8 mouse cellular contexts compared by ENCODE assay signal in genomic region chr9:44418519-44419385, GRCm38 (mm10). TPM values are rescaled to one million over a fixed set of nuclear protein-coding genes. Genes with fewer than 3 reads are reported as not detected.
DNase-seq lines count a peak whose midpoint lies in the region; ATAC-seq and TF ChIP-seq lines count a peak whose summit lies in the region.

Gene Ccdc84, minus strand, starts transcription at chr9:44418569.

- H3K9ac ChIP-seq in liver, embryonic 12.5 days = peak within 1 kb of the TSS; percentile 93
- H3K9ac ChIP-seq in stomach, postnatal 0 days (ENCODE audit: low read length) = peak within 1 kb of the TSS; percentile 85

- H3K27me3 ChIP-seq in erythroblast, embryonic 14.5 days (ENCODE audit: control insufficient read depth) = no peaks in the 10 kb centered on the region
- H3K27me3 ChIP-seq in hindbrain, embryonic 10.5 days (ENCODE audit: insufficient read depth, poor library complexity, severe bottlenecking) = no peaks in the 10 kb centered on the region
- H3K27me3 ChIP-seq in liver, embryonic 12.5 days (replicated peaks) = no peaks in the 10 kb centered on the region
- H3K27me3 ChIP-seq in stomach, postnatal 0 days (ENCODE audit: control insufficient read depth, insufficient read depth, low read length) = no peaks in the 10 kb centered on the region

- TF ChIP-seq EP300 in stomach, postnatal 0 days (optimal IDR thresholded peaks at IDR 0.05) = no peak

- DNase-seq in urinary bladder, adult 2 months (ENCODE audit: low spot score) = no peak
- DNase-seq in urinary bladder, postnatal 14 days (ENCODE audit: low spot score) = no peak
- DNase-seq in hindbrain, embryonic 10.5 days (ENCODE audit: low spot score) = no peak
- DNase-seq in stomach, postnatal 0 days (ENCODE audit: low spot score) = no peak
- DNase-seq in Muller cell, postnatal 12 days (ENCODE audit: inconsistent ontology term) = no peak

- no peak for ATAC-seq in erythroblast, adult 5-6 weeks (replicated peaks; ENCODE audit: low FRiP score, poor library complexity, severe bottlenecking)
- no peak for ATAC-seq in liver, embryonic 12.5 days
- no peak for ATAC-seq in stomach, postnatal 0 days (ENCODE audit: low FRiP score, low TSS enrichment)

- WGBS in hindbrain, embryonic 10.5 days = 81% methylated on average over 14 of the region's 14 CpGs
- 65% methylated on average over 14 of the region's 14 CpGs for WGBS in liver, embryonic 12.5 days (ENCODE audit: insufficient replicate concordance)
- 70% methylated on average over 14 of the region's 14 CpGs for WGBS in stomach, postnatal 0 days

- peaks cover 31% of the 10 kb centered on the region for H3K4me1 ChIP-seq in erythroblast, embryonic 14.5 days (ENCODE audit: control insufficient read depth)
- H3K4me1 ChIP-seq in hindbrain, embryonic 10.5 days (replicated peaks) = peaks cover 14% of the 10 kb centered on the region
- H3K4me1 ChIP-seq in liver, embryonic 12.5 days = peaks cover 20% of the 10 kb centered on the region
- peaks cover 4% of the 10 kb centered on the region; the same call in 1 of the 2 replicates for H3K4me1 ChIP-seq in stomach, postnatal 0 days (replicated peaks; ENCODE audit: control insufficient read depth, insufficient read depth)

- H3K9me3 ChIP-seq in erythroblast, embryonic 14.5 days (ENCODE audit: control insufficient read depth, low read length) = no peaks in the 10 kb centered on the region
- H3K9me3 ChIP-seq in hindbrain, embryonic 10.5 days = 0 out of 2 replicates have a peak, but pooled peaks cover 5% of the 10 kb centered on the region
- H3K9me3 ChIP-seq in liver, embryonic 12.5 days (replicated peaks) = no peaks in the 10 kb centered on the region
- H3K9me3 ChIP-seq in stomach, postnatal 0 days (ENCODE audit: control insufficient read depth, low read length) = no peaks in the 10 kb centered on the region

- H3K36me3 ChIP-seq in erythroblast, embryonic 14.5 days (ENCODE audit: control insufficient read depth) = peaks cover 25% of the 10 kb centered on the region
- H3K36me3 ChIP-seq in hindbrain, embryonic 10.5 days = peaks cover 24% of the 10 kb centered on the region
- H3K36me3 ChIP-seq in liver, embryonic 12.5 days = peaks cover 26% of the 10 kb centered on the region
- no peaks in the 10 kb centered on the region; the same call in 1 of the 2 replicates for H3K36me3 ChIP-seq in stomach, postnatal 0 days (ENCODE audit: control insufficient read depth, insufficient read depth, low read length)

- H3K4me3 ChIP-seq in erythroblast, embryonic 14.5 days (replicated peaks) = peak within 1 kb of the TSS; percentile 78
- H3K4me3 ChIP-seq in hindbrain, embryonic 10.5 days = peak within 1 kb of the TSS; percentile 85
- H3K4me3 ChIP-seq in liver, embryonic 12.5 days = peak within 1 kb of the TSS; percentile 95
- peak within 1 kb of the TSS; percentile 81 for H3K4me3 ChIP-seq in stomach, postnatal 0 days (ENCODE audit: low read depth, low read length)

- H3K4me2 ChIP-seq in liver, embryonic 12.5 days = peak within 1 kb of the TSS; percentile 90
- peak within 1 kb of the TSS; percentile 96 for H3K4me2 ChIP-seq in stomach, postnatal 0 days (replicated peaks; ENCODE audit: low read depth)

- H3K27ac ChIP-seq in hindbrain, embryonic 10.5 days = peak within 1 kb of the TSS; percentile 92
- H3K27ac ChIP-seq in liver, embryonic 12.5 days = peak within 1 kb of the TSS; percentile 85
- H3K27ac ChIP-seq in stomach, postnatal 0 days (replicated peaks) = peak within 1 kb of the TSS; percentile 70

- no peak for TF ChIP-seq CTCF in stomach, postnatal 0 days (IDR thresholded peaks at IDR 0.05; ENCODE audit: low read depth)

RNA-seq across cellular contexts. Expression of gene Ccdc84, which starts in this region (rescaled TPM):
- polyA plus RNA-seq in erythroblast, embryonic 14.5 days (2012) = 1.1 and 1.5 TPM in 2 replicates
- 3.8 and 18.8 TPM in 2 replicates for total RNA-seq in erythroblast, adult 5-6 weeks (2015; ENCODE audit: low replicate concordance)
- 9.1 and 12.0 TPM in 2 replicates for total RNA-seq in erythroblast, adult 5-6 weeks (2017; ENCODE audit: low replicate concordance)
- 33.7 and 47.1 TPM in 2 replicates for polyA plus RNA-seq in urinary bladder, adult 2 months (2012; rRNA removed)
- polyA plus RNA-seq in hindbrain, embryonic 10.5 days (2016; fragmentation: Nextera tagmentation; extraction: Ambion mirVana) = 25.2 and 27.7 TPM in 2 replicates
- polyA plus RNA-seq in liver, embryonic 12.5 days (2016; fragmentation: Nextera tagmentation; extraction: Ambion mirVana) = 16.8 and 18.6 TPM in 2 replicates
- polyA plus RNA-seq in stomach, postnatal 0 days (2015; fragmentation: Nextera tagmentation; extraction: Ambion mirVana) = 16.4 and 16.6 TPM in 2 replicates
